Mouse (Mus musculus) bone marrow, adult 2 months (tissue): ENCODE measurements at regions not wholly inside any gene's neighbourhood (a gene's known extent, or its start where the extent isn't known, plus 50 kb on each side); places are given as distances from the start of the nearest gene placed in this dataset.

Experiments
- H3K27ac ChIP-seq: fragments of 200-500 bp; 2 replicates; pipeline ENCODE4 v1.5.1; 2012; ENCODE audit warnings: low read depth, mild to moderate bottlenecking, control low read depth, inconsistent platforms, low read length; ENCODE audit not compliant: control insufficient read depth, poor library complexity, insufficient read depth
- H3K4me1 ChIP-seq: fragments of 200-500 bp; 2 replicates; pipeline ENCODE4 v1.6.1; 2011; ENCODE audit warnings: low read length; ENCODE audit not compliant: control insufficient read depth, insufficient read depth
- H3K4me3 ChIP-seq: fragments of 200-500 bp; replicated peaks from 2 replicates; pipeline ENCODE3; 2011; ENCODE audit warnings: mild to moderate bottlenecking, low read depth, low read length, control low read depth; ENCODE audit not compliant: control insufficient read depth
- CTCF ChIP-seq: fragments of 200-500 bp; IDR thresholded peaks from 2 replicates; pipeline ENCODE4 v1.5.1; 2011; ENCODE audit warnings: low read length, control low read depth; ENCODE audit not compliant: control insufficient read depth, insufficient read depth
- POLR2A ChIP-seq: fragments of 200-500 bp; IDR thresholded peaks from 2 replicates; pipeline ENCODE4 v1.6.1; 2011; ENCODE audit warnings: low read depth, mild to moderate bottlenecking, control low read depth, low read length, borderline replicate concordance; ENCODE audit not compliant: control insufficient read depth
- WGBS: fragments of 180-500 bp; shearing (Covaris S2); methylation state at CpG from one replicate; pipeline ENCODE4 v1.1.7; 2018; 5-methylcytosine and 5-hydroxymethylcytosine counted together

- no peaks in the 10 kb centered on the region for H3K4me1 ChIP-seq
- H3K27ac ChIP-seq: no peak overlapping the region
- no peak for TF ChIP-seq POLR2A
- TF ChIP-seq CTCF: 0 out of 2 replicates have a peak, but pooled peaks have one; percentile 2
- 85% methylated on average over 7 of the region's 7 CpGs for WGBS
- no peak overlapping the region for H3K4me3 ChIP-seq
Observed at GRCm38 (mm10) chr13:3995042-3995441, 49.9 kb upstream of the Ucn3 start.
